Mouse (Mus musculus) midbrain, embryonic 12.5 days (tissue): ENCODE results near the gene Gpr152. TPM values are rescaled to one million over a fixed set of nuclear protein-coding genes. Genes with fewer than 3 reads are reported as not detected.
A peak's percentile ranks its signal among the peaks of the same experiment; 100 is the strongest.
"Not testable (repeated sequence)": the region's sequence is repeated elsewhere in the genome, so short reads cannot be mapped to it uniquely, and the experiment has no call there.

ENCODE experiments used
- ATAC-seq: fragments of 200-750 bp; cut with Nextera tagmentation; 2 replicates; pipeline ENCODE4 v1.8.0; 2017; ENCODE audit warnings: low read depth, moderate TSS enrichment, moderate library complexity; ENCODE audit not compliant: low FRiP score
- H3K27ac ChIP-seq: fragments of 300-500 bp; sonication (generic); replicated peaks from 2 replicates; pipeline ENCODE4 v1.5.1; 2016; ENCODE audit warnings: mild to moderate bottlenecking
- H3K27me3 ChIP-seq: fragments of 300-500 bp; sonication (generic); 2 replicates; pipeline ENCODE4 v1.6.1; 2016; ENCODE audit warnings: mild to moderate bottlenecking
- H3K36me3 ChIP-seq: fragments of 300-500 bp; sonication (generic); 2 replicates; pipeline ENCODE4 v1.6.1; 2016
- H3K4me1 ChIP-seq: fragments of 300-500 bp; sonication (generic); 2 replicates; pipeline ENCODE4 v1.6.1; 2016
- H3K4me2 ChIP-seq: fragments of 300-500 bp; sonication (generic); replicated peaks from 2 replicates; pipeline ENCODE4 v1.6.1; 2016; ENCODE audit warnings: mild to moderate bottlenecking, moderate library complexity
- H3K4me3 ChIP-seq: fragments of 300-500 bp; sonication (generic); 2 replicates; pipeline ENCODE4 v1.5.1; 2016; ENCODE audit warnings: mild to moderate bottlenecking
- H3K9ac ChIP-seq: fragments of 300-500 bp; sonication (generic); replicated peaks from 2 replicates; pipeline ENCODE4 v1.6.1; 2016; ENCODE audit warnings: mild to moderate bottlenecking, moderate library complexity
- H3K9me3 ChIP-seq: fragments of 300-500 bp; sonication (generic); 2 replicates; pipeline ENCODE4 v1.6.1; 2016; ENCODE audit warnings: mild to moderate bottlenecking
- WGBS: fragments of 180-500 bp; shearing (Covaris S2); methylation state at CpG from one replicate; pipeline ENCODE4 v1.1.7; 2016; 5-methylcytosine and 5-hydroxymethylcytosine counted together
- polyA plus RNA-seq: library from polyadenylated mRNA; unstranded; fragments of >200 nt; fragmentation: Nextera tagmentation; extraction: Ambion mirVana; gene quantifications from 2 replicates; pipeline ENCODE4 v1.2.1, GENCODE M21; 2016

The Gpr152 gene
- polyA plus RNA-seq, 1 experiment from 2014 or later = not detected

GRCm38 (mm10) chr19:4135963-4136345, 3.6 kb upstream of the Gpr152 start:
- H3K9ac ChIP-seq, H3K4me2 ChIP-seq, ATAC-seq, H3K4me3 ChIP-seq, H3K4me1 ChIP-seq, H3K9me3 ChIP-seq, H3K27me3 ChIP-seq, H3K27ac ChIP-seq: not testable (repeated sequence)
- WGBS = 21% methylated on average over 8 of the region's 8 CpGs
- H3K36me3 ChIP-seq = peaks cover 26% of the 10 kb centered on the region

- peaks cover 21% of the 10 kb centered on the region for H3K36me3 ChIP-seq
- H3K9me3 ChIP-seq = no peaks in the 10 kb centered on the region
- no peak overlapping the region for H3K4me2 ChIP-seq
- ATAC-seq = no peak
- no peak overlapping the region for H3K9ac ChIP-seq
- no peak overlapping the region for H3K4me3 ChIP-seq
- no peak overlapping the region for H3K27ac ChIP-seq
- H3K27me3 ChIP-seq = no peaks in the 10 kb centered on the region
- WGBS = 81% methylated on average over 5 of the region's 5 CpGs
- peaks cover 5% of the 10 kb centered on the region; the same call in 1 of the 2 replicates for H3K4me1 ChIP-seq
Measured at GRCm38 (mm10) chr19:4136463-4136862, 3.1 kb upstream of the Gpr152 start.

- ATAC-seq = no peak
Measured at GRCm38 (mm10) chr19:4137913-4138312, 1.7 kb upstream of the Gpr152 start.

GRCm38 (mm10) chr19:4140147-4140546, 560 bp downstream of the Gpr152 start:
- H3K4me1 ChIP-seq = peaks cover 5% of the 10 kb centered on the region; the same call in 1 of the 2 replicates
- H3K9me3 ChIP-seq = no peaks in the 10 kb centered on the region
- ATAC-seq = no peak
- 83% methylated on average over 6 of the region's 6 CpGs for WGBS
- H3K27me3 ChIP-seq = no peaks in the 10 kb centered on the region; the same call in 1 of the 2 replicates
- no peaks in the 10 kb centered on the region for H3K36me3 ChIP-seq
- no peak overlapping the region for H3K9ac ChIP-seq
- H3K4me2 ChIP-seq = no peak overlapping the region
- H3K27ac ChIP-seq = no peak overlapping the region
- H3K4me3 ChIP-seq = no peak overlapping the region

More at GRCm38 (mm10) chr19:4137913-4138312, 1.7 kb upstream of the Gpr152 start:
- no peak overlapping the region for H3K4me3 ChIP-seq
- H3K27me3 ChIP-seq = no peaks in the 10 kb centered on the region; the same call in 1 of the 2 replicates
- no peaks in the 10 kb centered on the region for H3K9me3 ChIP-seq
- peaks cover 5% of the 10 kb centered on the region; the same call in 1 of the 2 replicates for H3K4me1 ChIP-seq
- 85% methylated on average over 5 of the region's 5 CpGs for WGBS
- H3K27ac ChIP-seq = no peak overlapping the region
- no peak overlapping the region for H3K4me2 ChIP-seq
- no peak overlapping the region for H3K9ac ChIP-seq
- peaks cover 6% of the 10 kb centered on the region for H3K36me3 ChIP-seq

- WGBS = 92% methylated on average over 18 of the region's 18 CpGs
- no peak overlapping the region for H3K27ac ChIP-seq
- no peaks in the 10 kb centered on the region for H3K36me3 ChIP-seq
- H3K4me3 ChIP-seq = no peak overlapping the region
- H3K9me3 ChIP-seq = no peaks in the 10 kb centered on the region
- no peaks in the 10 kb centered on the region; the same call in 1 of the 2 replicates for H3K27me3 ChIP-seq
- peaks cover 6% of the 10 kb centered on the region for H3K4me1 ChIP-seq
- no peak overlapping the region for H3K9ac ChIP-seq
- ATAC-seq = no peak
- H3K4me2 ChIP-seq = no peak overlapping the region
Measured at GRCm38 (mm10) chr19:4142416-4143173, 3.0 kb downstream of the Gpr152 start.

GRCm38 (mm10) chr19:4143759-4144268, 4.2 kb downstream of the Gpr152 start, which contains the start of gene Cabp4:
TSS of gene Cabp4 (minus strand) at chr19:4144033.
- no peaks in the 10 kb centered on the region for H3K9me3 ChIP-seq
- H3K27me3 ChIP-seq = no peaks in the 10 kb centered on the region; the same call in 1 of the 2 replicates
- H3K9ac ChIP-seq = no peak within 1 kb of the TSS
- 82% methylated on average over 7 of the region's 7 CpGs for WGBS
- no peak within 1 kb of the TSS for H3K4me2 ChIP-seq
- peaks cover 13% of the 10 kb centered on the region for H3K4me1 ChIP-seq
- H3K36me3 ChIP-seq = no peaks in the 10 kb centered on the region
- no peak within 1 kb of the TSS for H3K27ac ChIP-seq
- no peak within 1 kb of the TSS for H3K4me3 ChIP-seq
- ATAC-seq = no peak

GRCm38 (mm10) chr19:4144550-4145498, 5.2 kb downstream of the Gpr152 start:
- H3K9me3 ChIP-seq = no peaks in the 10 kb centered on the region
- H3K4me1 ChIP-seq = peaks cover 18% of the 10 kb centered on the region
- no peaks in the 10 kb centered on the region; the same call in 1 of the 2 replicates for H3K27me3 ChIP-seq
- H3K4me2 ChIP-seq = no peak overlapping the region
- no peaks in the 10 kb centered on the region for H3K36me3 ChIP-seq
- no peak overlapping the region for H3K4me3 ChIP-seq
- no peak overlapping the region for H3K9ac ChIP-seq
- ATAC-seq = no peak
- no peak overlapping the region for H3K27ac ChIP-seq
- WGBS = 85% methylated on average over 16 of the region's 16 CpGs

GRCm38 (mm10) chr19:4145936-4146335, 6.3 kb downstream of the Gpr152 start:
- WGBS = 81% methylated on average over 5 of the region's 5 CpGs

GRCm38 (mm10) chr19:4146366-4147021, 6.9 kb downstream of the Gpr152 start:
- no peak overlapping the region for H3K4me2 ChIP-seq
- ATAC-seq = no peak
- no peaks in the 10 kb centered on the region for H3K9me3 ChIP-seq
- no peaks in the 10 kb centered on the region; the same call in 1 of the 2 replicates for H3K27me3 ChIP-seq
- peaks cover 22% of the 10 kb centered on the region for H3K4me1 ChIP-seq
- no peak overlapping the region for H3K4me3 ChIP-seq
- no peak overlapping the region for H3K9ac ChIP-seq
- H3K27ac ChIP-seq = no peak overlapping the region
- H3K36me3 ChIP-seq = peaks cover 12% of the 10 kb centered on the region
- WGBS = 61% methylated on average over 12 of the region's 12 CpGs

More at GRCm38 (mm10) chr19:4145936-4146335, 6.3 kb downstream of the Gpr152 start:
- Histone ChIP-seq H3K27ac (no peak overlapping the region), H3K4me2 (no peak overlapping the region), H3K4me1 (peaks cover 22% of the 10 kb centered on the region), H3K36me3 (peaks cover 7% of the 10 kb centered on the region), H3K9me3 (no peaks in the 10 kb centered on the region), H3K9ac (no peak overlapping the region), H3K4me3 (no peak overlapping the region), H3K27me3 (no peaks in the 10 kb centered on the region; the same call in 1 of the 2 replicates)
- ATAC-seq = no peak

- WGBS = 53% methylated on average over 3 of the region's 3 CpGs
- H3K27me3 ChIP-seq = no peaks in the 10 kb centered on the region; the same call in 1 of the 2 replicates
- no peaks in the 10 kb centered on the region for H3K9me3 ChIP-seq
- ATAC-seq = no peak
- H3K4me1 ChIP-seq = peaks cover 22% of the 10 kb centered on the region
- H3K4me2 ChIP-seq = no peak overlapping the region
- H3K27ac ChIP-seq = no peak overlapping the region
- no peak overlapping the region for H3K4me3 ChIP-seq
- H3K9ac ChIP-seq = no peak overlapping the region
- peaks cover 12% of the 10 kb centered on the region for H3K36me3 ChIP-seq
Measured at GRCm38 (mm10) chr19:4147022-4147405, 7.4 kb downstream of the Gpr152 start.

GRCm38 (mm10) chr19:4147782-4148490, 8.3 kb downstream of the Gpr152 start:
- peak overlapping the region; percentile 86 for H3K4me2 ChIP-seq
- no peaks in the 10 kb centered on the region; the same call in 1 of the 2 replicates for H3K27me3 ChIP-seq
- peak overlapping the region; percentile 86 for H3K9ac ChIP-seq
- 29% methylated on average over 9 of the region's 9 CpGs for WGBS
- peaks cover 22% of the 10 kb centered on the region for H3K4me1 ChIP-seq
- ATAC-seq = peak; percentile 38
- H3K4me3 ChIP-seq = peak overlapping the region; percentile 85
- H3K27ac ChIP-seq = peak overlapping the region; percentile 47
- no peaks in the 10 kb centered on the region for H3K9me3 ChIP-seq
- H3K36me3 ChIP-seq = peaks cover 17% of the 10 kb centered on the region
